21 mouse cellular contexts compared by ENCODE assay signal in the genomic region with DNA sequence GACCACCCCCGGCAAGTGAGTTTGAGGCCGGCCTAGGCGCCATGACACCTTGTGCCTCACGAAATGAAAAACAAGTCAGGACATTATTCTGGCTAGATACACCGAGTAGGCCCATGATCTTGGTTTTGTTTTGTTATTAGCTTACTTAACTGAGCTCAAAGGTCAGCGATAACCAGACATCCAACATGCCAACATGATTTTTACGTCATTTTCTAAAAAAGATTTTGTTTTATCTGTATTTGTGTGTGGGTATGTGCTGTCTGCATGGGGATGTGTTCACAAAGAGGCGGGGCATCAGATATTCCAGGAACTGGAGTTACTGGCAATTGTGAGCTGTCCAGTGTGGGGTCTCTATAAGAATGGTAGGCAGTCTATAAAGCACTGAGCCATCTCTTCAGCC. TPM values are rescaled to one million over a fixed set of nuclear protein-coding genes. Genes with fewer than 3 reads are reported as not detected.
DNase-seq lines count a peak whose midpoint lies in the region; ATAC-seq and TF ChIP-seq lines count a peak whose summit lies in the region.
"Had no signal": no experiment of that assay in that cellular context is flagged by ENCODE, and none has a peak within 500 bp of the region (broad histone marks: within the 10 kb centered on the region; RNA-seq: fewer than 3 reads in every experiment).

No protein-coding gene starts in this region.

- no peak for TF ChIP-seq POLR2A in liver, adult 2 months (IDR thresholded peaks at IDR 0.05; ENCODE audit: extremely low read depth, insufficient read depth, low read length)

- H3K9ac ChIP-seq in liver, adult 2 months (ENCODE audit: low read depth, low read length) = no peak overlapping the region
- H3K9ac ChIP-seq in liver, postnatal 0 days (replicated peaks) = no peak overlapping the region

- H3K79me2 ChIP-seq in liver, adult 2 months (ENCODE audit: control insufficient read depth, insufficient read depth, low read length) = 0 out of 2 replicates have a peak, but pooled peaks cover 3% of the 10 kb centered on the region

- H3K9me3 ChIP-seq in liver, postnatal 0 days (ENCODE audit: low read length) = no peaks in the 10 kb centered on the region
- H3K9me3 ChIP-seq: G1E had no signal

- peak overlapping the region; percentile 95 for H3K27ac ChIP-seq in liver, adult 2 months (replicated peaks; ENCODE audit: insufficient read depth, low read depth, low read length)
- no peak overlapping the region for H3K27ac ChIP-seq in liver, postnatal 0 days (ENCODE audit: low read depth)

- ATAC-seq in liver, postnatal 0 days = no peak
- ATAC-seq: activated CD4-positive, CD25-positive, alpha-beta regulatory T cell, adult 4 months; CD4-positive, CD25-positive, alpha-beta regulatory T cell, adult 4 months; Patski had no signal

- no peak for TF ChIP-seq EP300 in liver, postnatal 0 days (IDR thresholded peaks at IDR 0.05; ENCODE audit: low read depth)

- no peak overlapping the region for H3K4me2 ChIP-seq in liver, postnatal 0 days (ENCODE audit: low read depth, low read length)

- H3K4me1 ChIP-seq in liver, adult 2 months (ENCODE audit: control insufficient read depth, insufficient read depth, low read length) = peaks cover 12% of the 10 kb centered on the region
- H3K4me1 ChIP-seq in liver, postnatal 0 days (ENCODE audit: insufficient read depth) = no peaks in the 10 kb centered on the region

- peaks cover 47% of the 10 kb centered on the region for H3K36me3 ChIP-seq in liver, adult 2 months (ENCODE audit: control insufficient read depth, insufficient read depth, low read length)
- 0 out of 2 replicates have a peak, but pooled peaks cover 3% of the 10 kb centered on the region for H3K36me3 ChIP-seq in liver, postnatal 0 days (replicated peaks; ENCODE audit: insufficient read depth, low read length)
- H3K36me3 ChIP-seq: G1E had no signal

- no peak for TF ChIP-seq CTCF in liver, adult 2 months (IDR thresholded peaks at IDR 0.05; ENCODE audit: low read depth, low read length)
- no peak for TF ChIP-seq CTCF in liver, postnatal 0 days (IDR thresholded peaks at IDR 0.05; ENCODE audit: low read depth)

- DNase-seq in liver, adult 2 months (ENCODE audit: extremely low read depth, low read depth, low spot score) = peak; percentile 95
- DNase-seq in liver, postnatal 0 days = no peak
- DNase-seq: adrenal gland, adult 2 months; adrenal gland, adult 8-10 months; adrenal gland, postnatal 10 days; adrenal gland, postnatal 14 days; adrenal gland, postnatal 25 days; adrenal gland, postnatal 36 days; B cell, adult 2 months; cerebellum, adult 11 months; cerebellum, adult 11-12 months; cerebellum, adult 18-20 months; cerebellum, adult 2 months had no signal

- no peaks in the 10 kb centered on the region for H3K27me3 ChIP-seq in liver, adult 2 months (ENCODE audit: control insufficient read depth, insufficient read depth, low read length)
- H3K27me3 ChIP-seq in liver, postnatal 0 days (ENCODE audit: insufficient read depth, low read length) = no peaks in the 10 kb centered on the region
- H3K27me3 ChIP-seq: CH12.LX had no signal

- 26% methylated on average over 8 of the region's 8 CpGs for WGBS in liver, adult 2 months
- WGBS in liver, postnatal 0 days (ENCODE audit: insufficient replicate concordance) = 80% methylated on average over 8 of the region's 8 CpGs

- no peak overlapping the region for H3K4me3 ChIP-seq in liver, adult 2 months (ENCODE audit: insufficient read depth, low read depth, low read length)
- no peak overlapping the region for H3K4me3 ChIP-seq in liver, postnatal 0 days (ENCODE audit: low read depth, low read length)

RNA-seq across cellular contexts. Expression of gene Cpn1, which starts 14.2 kb away (rescaled TPM):
- 215 and 272 TPM in 2 replicates for total RNA-seq in liver, adult 2 months (2014; rRNA removed)
- polyA plus RNA-seq in liver, adult 2 months (2012; rRNA removed) = 336 and 360 TPM in 2 replicates
- polyA plus RNA-seq in liver, postnatal 0 days (2015; fragmentation: Nextera tagmentation; extraction: Ambion mirVana) = 110 and 118 TPM in 2 replicates
- total RNA-seq: adrenal gland, adult 18-20 months; adrenal gland, postnatal 25 days; G1E had no signal
- polyA plus RNA-seq: adrenal gland, adult 2 months; CD4-positive, CD25-positive, alpha-beta regulatory T cell, adult 4 months; G1E had no signal

RNA-seq across cellular contexts. Expression of gene Dnmbp, which starts 32.1 kb away (rescaled TPM):
- total RNA-seq in liver, adult 2 months (2014; rRNA removed) = 23.3 and 24.7 TPM in 2 replicates
- polyA plus RNA-seq in liver, adult 2 months (2012; rRNA removed) = 15.5 and 15.6 TPM in 2 replicates
- 4.0 and 4.8 TPM in 2 replicates for polyA plus RNA-seq in liver, postnatal 0 days (2015; fragmentation: Nextera tagmentation; extraction: Ambion mirVana)

RNA-seq across cellular contexts. Expression of gene Cyp2c23, which starts 56.9 kb away (rescaled TPM):
- total RNA-seq in liver, adult 2 months (2014; rRNA removed) = 233 and 351 TPM in 2 replicates
- 200 and 262 TPM in 2 replicates for polyA plus RNA-seq in liver, adult 2 months (2012; rRNA removed)
- polyA plus RNA-seq in liver, postnatal 0 days (2015; fragmentation: Nextera tagmentation; extraction: Ambion mirVana) = 75.8 and 85.1 TPM in 2 replicates
- total RNA-seq: MEL had no signal
- polyA plus RNA-seq: activated CD4-positive, CD25-positive, alpha-beta regulatory T cell, adult 4 months; C2C12; CD4-positive, CD25-positive, alpha-beta regulatory T cell, adult 4 months; cerebellum, adult 2 months; G1E had no signal
